Mouse (Mus musculus) hindbrain, embryonic 16.5 days (tissue): Measurements from ENCODE around the gene Vash2. TPM values are rescaled to one million over a fixed set of nuclear protein-coding genes. Genes with fewer than 3 reads are reported as not detected.

ENCODE experiments used
- ATAC-seq: fragments of 200-750 bp; cut with Nextera tagmentation; 2 replicates; pipeline ENCODE4 v1.8.0; 2017; ENCODE audit warnings: moderate TSS enrichment, moderate library complexity
- H3K27ac ChIP-seq: fragments of 300-500 bp; sonication (generic); 2 replicates; pipeline ENCODE4 v1.5.1; 2014; ENCODE audit warnings: low read depth, mild to moderate bottlenecking, control low read depth, low read length, moderate library complexity
- H3K27me3 ChIP-seq: fragments of 300-500 bp; sonication (generic); replicated peaks from 2 replicates; pipeline ENCODE4 v1.6.1; 2014; ENCODE audit warnings: low read length; ENCODE audit not compliant: control insufficient read depth, insufficient read depth
- H3K36me3 ChIP-seq: fragments of 300-500 bp; sonication (generic); 2 replicates; pipeline ENCODE4 v1.6.1; 2014; ENCODE audit warnings: mild to moderate bottlenecking, low read length, moderate library complexity, mixed read lengths; ENCODE audit not compliant: control insufficient read depth, insufficient read depth
- H3K4me1 ChIP-seq: fragments of 300-500 bp; sonication (generic); 2 replicates; pipeline ENCODE4 v1.6.1; 2014; ENCODE audit warnings: low read depth, low read length; ENCODE audit not compliant: control insufficient read depth, insufficient read depth
- H3K4me2 ChIP-seq: fragments of 300-500 bp; sonication (generic); 2 replicates; pipeline ENCODE4 v1.6.1; 2014; ENCODE audit warnings: mild to moderate bottlenecking, low read length, control low read depth, moderate library complexity
- H3K4me3 ChIP-seq: fragments of 300-500 bp; sonication (generic); 2 replicates; pipeline ENCODE4 v1.5.1; 2014; ENCODE audit warnings: mild to moderate bottlenecking, low read length, control low read depth, moderate library complexity
- H3K9ac ChIP-seq: fragments of 300-500 bp; sonication (generic); 2 replicates; pipeline ENCODE4 v1.6.1; 2014; ENCODE audit warnings: low read depth, mild to moderate bottlenecking, control low read depth, low read length, moderate library complexity
- H3K9me3 ChIP-seq: fragments of 300-500 bp; sonication (generic); 2 replicates; pipeline ENCODE4 v1.6.1; 2014; ENCODE audit warnings: mild to moderate bottlenecking, low read length, moderate library complexity; ENCODE audit not compliant: control insufficient read depth
- WGBS: fragments of 180-500 bp; shearing (Covaris S2); extraction: QIAGEN DNeasy Blood & Tissue Kit; methylation state at CpG from one replicate; pipeline ENCODE4 v1.1.7; 2014; 5-methylcytosine and 5-hydroxymethylcytosine counted together
- polyA plus RNA-seq: library from polyadenylated mRNA; unstranded; fragments of >200 nt; fragmentation: Nextera tagmentation; extraction: Ambion mirVana; gene quantifications from 2 replicates; pipeline ENCODE4 v1.2.1, GENCODE M21; 2015

Vash2 gene
- polyA plus RNA-seq, 1 experiment from 2014 or later, result 76.5 TPM

DNA sequence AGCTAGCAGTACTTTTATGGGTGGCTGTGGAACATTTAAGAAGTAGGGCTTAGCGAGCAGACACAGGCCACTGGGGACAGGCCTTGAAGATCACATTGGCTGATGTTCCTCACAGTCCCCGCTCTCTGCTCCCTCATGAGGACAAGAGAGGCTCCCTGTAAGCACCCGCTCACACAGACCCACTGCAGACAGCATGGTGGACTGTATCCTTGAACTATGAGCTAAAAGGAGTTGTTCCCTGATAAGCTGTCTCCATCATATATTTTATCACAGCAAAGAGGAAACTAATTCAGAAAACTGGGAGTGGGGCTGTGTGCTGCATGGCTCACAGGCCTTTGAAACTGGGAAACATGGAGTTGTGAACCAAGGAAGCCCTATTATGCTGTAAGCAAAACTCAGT, 80.9 kb downstream of the Vash2 start:
- no peak for ATAC-seq
- H3K4me1 ChIP-seq, result no peaks in the 10 kb centered on the region
- H3K36me3 ChIP-seq, result peaks cover 9% of the 10 kb centered on the region
- H3K9me3 ChIP-seq, result no peaks in the 10 kb centered on the region
- 91% methylated on average over 3 of the region's 3 CpGs for WGBS
- no peak overlapping the region for H3K4me3 ChIP-seq
- no peak overlapping the region for H3K4me2 ChIP-seq
- H3K27ac ChIP-seq, result no peak overlapping the region
- no peaks in the 10 kb centered on the region for H3K27me3 ChIP-seq
- H3K9ac ChIP-seq, result no peak overlapping the region

Other genes with a start within 250 kb of the Vash2 start
- gene Rps6kc1, start 67.5 kb downstream of the Vash2 start, polyA plus RNA-seq, result 28.4 and 33.9 TPM in 2 replicates
- gene Angel2, start 54.2 kb downstream of the Vash2 start, polyA plus RNA-seq, result 41.4 and 41.8 TPM in 2 replicates
- 8.5 and 8.6 TPM in 2 replicates for gene Flvcr1, start 46.9 kb upstream of the Vash2 start, polyA plus RNA-seq
- gene Spata45, start 57.3 kb upstream of the Vash2 start, polyA plus RNA-seq, result not detected in 2 replicates
- gene Tatdn3, start 83.6 kb upstream of the Vash2 start, polyA plus RNA-seq, result 16.2 and 16.9 TPM in 2 replicates
- gene Nsl1, start 83.7 kb upstream of the Vash2 start, polyA plus RNA-seq, result 3.6 and 3.9 TPM in 2 replicates
- 2.5 and 3.9 TPM in 2 replicates for gene Batf3, start 118.6 kb upstream of the Vash2 start, polyA plus RNA-seq
- not detected in 2 replicates for gene Fam71a, start 185.5 kb upstream of the Vash2 start, polyA plus RNA-seq
- gene Atf3, start 238.7 kb upstream of the Vash2 start, polyA plus RNA-seq, result 1.7 and 2.1 TPM in 2 replicates